Mouse (Mus musculus): Measurements from ENCODE around the gene Muc4.

DNA sequence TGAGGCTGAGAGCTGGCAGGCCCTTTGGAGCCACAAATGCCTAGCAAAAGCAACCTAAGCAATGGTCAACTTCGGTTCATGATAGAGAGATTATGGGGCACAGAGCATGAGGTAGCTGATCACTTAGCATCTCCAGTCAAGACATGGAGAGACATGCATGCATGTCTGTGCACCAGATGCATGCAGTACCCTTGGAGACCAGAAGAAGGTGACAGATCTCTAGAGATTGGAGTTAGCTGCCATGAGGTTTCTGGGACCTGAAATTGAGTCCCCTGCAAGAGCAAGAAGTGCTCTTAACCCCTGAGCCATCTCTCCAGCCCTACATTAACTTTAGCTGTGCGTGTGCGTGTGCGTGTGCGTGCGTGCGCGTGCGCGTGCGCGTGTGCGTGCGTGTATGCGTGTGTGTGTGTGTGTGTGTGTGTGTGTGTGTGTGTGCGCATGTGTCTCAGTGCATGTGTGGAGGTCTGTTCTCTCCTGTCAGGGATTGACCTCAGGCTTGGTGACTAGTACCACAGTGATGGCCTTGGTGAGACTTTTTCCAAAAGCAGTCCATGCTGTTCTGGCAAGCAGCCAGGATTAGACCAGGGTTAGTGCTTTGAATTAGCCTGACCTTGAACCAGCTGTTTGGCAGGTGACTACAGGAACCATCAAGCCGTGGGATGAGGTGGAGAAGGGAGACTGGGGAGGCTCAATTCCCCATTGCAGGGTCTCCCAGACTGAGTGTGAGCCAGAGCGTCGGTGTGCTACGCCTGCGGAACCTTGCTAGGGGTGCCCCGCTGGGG, 37.8 kb upstream of the Muc4 start:
- TF ChIP-seq GATA1 (IDR thresholded peaks at IDR 0.05; ENCODE audit: borderline replicate concordance, low read length) (no peak), FLI1 (IDR thresholded peaks at IDR 0.05; ENCODE audit: low read length) (no peak)
